Mouse (Mus musculus): ENCODE measurements around the gene Tkt. TPM values are rescaled to one million over a fixed set of nuclear protein-coding genes. Genes with fewer than 3 reads are reported as not detected.
A peak's percentile ranks its signal among the peaks of the same experiment; 100 is the strongest.

The Tkt gene
- total RNA-seq, 1 experiment from 2014 or later: 462 TPM

GRCm38 (mm10) chr14:30596407-30596806, 48.2 kb downstream of the Tkt start:
- no peak for ATAC-seq (replicated peaks in 1 of 2; ENCODE audit: insufficient read depth in 1 of 2, low FRiP score in 2 of 2, low TSS enrichment in 1 of 2, low read depth in 1 of 2, poor library complexity in 2 of 2, severe bottlenecking in 2 of 2)

DNA sequence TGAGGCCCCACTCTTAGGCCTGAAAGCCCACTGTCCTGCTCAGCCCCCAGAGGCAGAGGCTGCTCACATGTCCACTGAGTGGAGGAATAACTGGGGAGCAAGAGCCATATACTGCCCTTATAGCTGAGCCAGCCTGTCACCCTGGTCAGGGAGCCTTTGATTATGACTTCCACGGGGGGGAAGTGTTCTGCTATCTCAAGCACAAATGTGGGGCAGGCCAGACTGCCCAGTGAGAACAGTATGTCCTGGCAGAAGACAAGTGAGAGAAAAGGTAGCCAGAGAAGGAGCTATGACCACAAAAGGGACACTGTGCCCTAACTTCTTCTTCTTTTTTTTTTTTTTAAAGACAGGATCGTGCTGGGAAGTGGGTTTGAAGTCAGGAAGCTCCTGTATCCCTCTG, 49.0 kb downstream of the Tkt start:
- ATAC-seq (replicated peaks in 1 of 2; ENCODE audit: insufficient read depth in 1 of 2, low FRiP score in 2 of 2, low TSS enrichment in 1 of 2, low read depth in 1 of 2, poor library complexity in 2 of 2, severe bottlenecking in 2 of 2): no peak

GRCm38 (mm10) chr14:30606817-30607216, 58.7 kb downstream of the Tkt start:
- no peak for ATAC-seq (replicated peaks in 1 of 2; ENCODE audit: insufficient read depth in 1 of 2, low FRiP score in 2 of 2, low TSS enrichment in 1 of 2, low read depth in 1 of 2, poor library complexity in 2 of 2, severe bottlenecking in 2 of 2)

- peak in 1 of 2 experiments; percentile 29; a peak in 1 of 4 replicates for ATAC-seq (replicated peaks in 1 of 2; ENCODE audit: insufficient read depth in 1 of 2, low FRiP score in 2 of 2, low TSS enrichment in 1 of 2, low read depth in 1 of 2, poor library complexity in 2 of 2, severe bottlenecking in 2 of 2)
These were observed 59.5 kb downstream of the Tkt start for GRCm38 (mm10) chr14:30607696-30608095.

DNA sequence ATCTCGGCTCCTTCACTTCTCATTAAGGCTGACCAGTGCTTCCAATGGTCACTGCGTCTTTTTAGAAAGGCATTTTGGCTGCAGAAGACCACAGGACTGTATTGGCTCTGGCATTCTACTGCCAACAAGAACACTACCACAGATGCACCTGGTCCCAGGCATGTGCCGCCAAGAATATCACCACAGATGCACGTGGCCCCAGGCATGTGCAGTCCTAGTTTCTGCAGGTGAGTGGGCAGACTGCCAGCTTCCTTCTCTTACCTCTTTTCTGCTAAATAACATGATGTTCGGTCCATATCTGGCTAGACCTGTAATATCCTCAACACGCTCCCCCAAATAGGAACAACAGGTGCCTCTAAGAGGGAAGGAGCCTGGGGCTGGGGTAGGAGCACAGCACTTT, 60.0 kb downstream of the Tkt start:
- ATAC-seq (replicated peaks in 1 of 2; ENCODE audit: insufficient read depth in 1 of 2, low FRiP score in 2 of 2, low TSS enrichment in 1 of 2, low read depth in 1 of 2, poor library complexity in 2 of 2, severe bottlenecking in 2 of 2): no peak

DNA sequence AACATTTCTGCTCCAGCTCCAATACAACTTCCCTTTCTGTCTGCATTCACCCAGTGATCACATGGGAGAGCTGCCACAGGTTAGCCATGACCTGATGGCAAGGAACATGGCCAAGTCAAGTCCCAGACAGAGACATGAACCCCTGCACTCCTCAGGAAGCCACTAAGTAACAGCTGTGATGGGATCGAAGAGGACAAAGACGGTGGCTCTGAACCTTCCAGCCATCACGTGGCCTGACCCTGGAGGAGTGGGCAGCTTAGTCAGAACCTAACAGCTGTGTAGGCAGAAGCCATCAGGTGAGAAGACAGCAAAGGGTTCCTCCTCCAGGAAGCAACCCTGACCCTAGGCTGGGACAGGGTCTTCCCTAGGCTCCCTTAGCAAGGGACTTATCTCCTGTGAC, 61.3 kb downstream of the Tkt start:
- ATAC-seq (replicated peaks in 1 of 2; ENCODE audit: insufficient read depth in 1 of 2, low FRiP score in 2 of 2, low TSS enrichment in 1 of 2, low read depth in 1 of 2, poor library complexity in 2 of 2, severe bottlenecking in 2 of 2): no peak

DNA sequence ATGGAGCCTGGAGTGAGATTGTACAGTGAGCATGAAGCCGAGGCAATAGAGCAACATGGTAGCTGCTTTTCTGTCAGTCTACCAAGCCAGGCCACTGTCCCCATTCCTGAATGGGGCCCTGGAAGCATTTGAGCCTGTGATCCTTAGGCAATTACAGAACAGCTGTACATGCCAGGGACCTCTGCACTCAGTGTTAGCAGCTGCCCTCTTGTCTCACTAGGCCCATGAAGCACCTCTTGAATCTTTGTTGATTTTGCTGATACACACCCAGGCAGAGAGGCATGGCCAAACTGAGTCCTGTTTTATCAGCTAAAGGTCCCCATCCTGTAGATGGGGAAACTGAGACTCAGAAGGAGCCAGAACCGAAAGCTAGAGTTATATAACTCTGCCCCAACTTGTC, 62.1 kb downstream of the Tkt start:
- no peak for ATAC-seq (replicated peaks in 1 of 2; ENCODE audit: insufficient read depth in 1 of 2, low FRiP score in 2 of 2, low TSS enrichment in 1 of 2, low read depth in 1 of 2, poor library complexity in 2 of 2, severe bottlenecking in 2 of 2)

- ATAC-seq (replicated peaks in 1 of 2; ENCODE audit: insufficient read depth in 1 of 2, low FRiP score in 2 of 2, low TSS enrichment in 1 of 2, low read depth in 1 of 2, poor library complexity in 2 of 2, severe bottlenecking in 2 of 2): no peak
These were observed 62.8 kb downstream of the Tkt start for GRCm38 (mm10) chr14:30610940-30611339.

GRCm38 (mm10) chr14:30612523-30612922, 64.4 kb downstream of the Tkt start:
- ATAC-seq (replicated peaks in 1 of 2; ENCODE audit: insufficient read depth in 1 of 2, low FRiP score in 2 of 2, low TSS enrichment in 1 of 2, low read depth in 1 of 2, poor library complexity in 2 of 2, severe bottlenecking in 2 of 2): peak; percentile 80 to 84

DNA sequence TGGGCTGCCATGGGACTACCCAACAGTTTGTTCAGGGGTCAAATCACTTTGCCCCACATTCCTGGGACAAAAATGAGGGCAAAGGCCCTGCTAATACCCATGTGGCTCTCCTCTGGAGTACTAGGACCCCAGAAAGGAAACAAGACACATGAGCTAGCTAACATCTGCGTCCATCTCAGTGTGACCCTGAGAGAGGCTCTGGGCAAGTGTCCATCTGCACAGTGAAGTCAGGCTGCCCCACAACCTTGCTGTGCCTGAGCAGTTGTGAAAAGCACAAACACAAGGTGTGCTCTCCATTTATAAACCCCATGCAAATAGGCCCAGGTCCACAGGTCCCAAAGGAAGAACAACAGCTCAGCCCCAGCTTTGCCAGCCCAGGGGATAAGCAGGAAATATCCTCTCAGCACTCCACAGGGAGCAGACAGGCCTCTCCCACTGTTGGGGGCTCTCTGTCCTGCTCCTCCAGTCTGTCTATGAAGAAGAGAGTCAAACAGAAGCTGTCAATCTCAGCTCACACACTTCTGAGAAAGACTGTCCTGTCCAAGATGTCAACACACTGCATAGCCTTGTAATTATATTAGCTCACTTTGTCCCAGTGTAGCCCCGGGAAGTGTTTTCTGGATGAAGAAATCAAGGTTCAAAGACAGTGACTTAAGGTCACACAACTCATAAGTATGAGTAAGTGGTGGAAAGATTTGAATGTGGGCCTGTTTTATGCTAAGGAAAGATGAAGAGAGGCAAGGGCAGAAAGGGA, 65.0 kb downstream of the Tkt start:
- no peak for ATAC-seq (replicated peaks in 1 of 2; ENCODE audit: insufficient read depth in 1 of 2, low FRiP score in 2 of 2, low TSS enrichment in 1 of 2, low read depth in 1 of 2, poor library complexity in 2 of 2, severe bottlenecking in 2 of 2)

GRCm38 (mm10) chr14:30616751-30617150, 68.6 kb downstream of the Tkt start:
- no peak for ATAC-seq (replicated peaks in 1 of 2; ENCODE audit: insufficient read depth in 1 of 2, low FRiP score in 2 of 2, low TSS enrichment in 1 of 2, low read depth in 1 of 2, poor library complexity in 2 of 2, severe bottlenecking in 2 of 2)

DNA sequence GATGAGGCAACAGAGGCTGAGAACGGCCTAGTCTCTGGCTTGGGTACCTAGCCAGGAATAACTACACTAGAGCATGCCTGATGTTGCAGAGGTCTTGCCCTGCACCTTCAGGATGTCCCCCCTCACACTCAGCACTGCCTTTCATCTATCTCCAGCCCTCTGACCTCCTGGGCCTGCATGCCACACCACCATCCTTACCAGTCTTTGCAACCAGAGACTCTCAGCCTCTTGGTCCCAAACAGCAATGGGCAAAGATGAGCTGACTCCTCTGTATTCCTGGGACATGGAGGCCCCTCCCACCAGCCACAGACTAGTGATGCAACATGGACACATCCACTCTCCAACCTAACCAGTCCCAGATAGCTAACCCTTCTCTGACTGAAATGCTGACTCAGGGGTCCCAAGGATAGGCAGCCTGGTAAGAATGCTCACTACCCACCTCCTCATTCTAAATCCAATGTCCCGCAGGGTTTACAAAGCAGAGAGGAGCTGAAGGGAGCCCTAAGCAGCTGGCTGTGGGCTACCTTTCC, 70.7 kb downstream of the Tkt start:
- no peak for ATAC-seq (replicated peaks in 1 of 2; ENCODE audit: insufficient read depth in 1 of 2, low FRiP score in 2 of 2, low TSS enrichment in 1 of 2, low read depth in 1 of 2, poor library complexity in 2 of 2, severe bottlenecking in 2 of 2)

DNA sequence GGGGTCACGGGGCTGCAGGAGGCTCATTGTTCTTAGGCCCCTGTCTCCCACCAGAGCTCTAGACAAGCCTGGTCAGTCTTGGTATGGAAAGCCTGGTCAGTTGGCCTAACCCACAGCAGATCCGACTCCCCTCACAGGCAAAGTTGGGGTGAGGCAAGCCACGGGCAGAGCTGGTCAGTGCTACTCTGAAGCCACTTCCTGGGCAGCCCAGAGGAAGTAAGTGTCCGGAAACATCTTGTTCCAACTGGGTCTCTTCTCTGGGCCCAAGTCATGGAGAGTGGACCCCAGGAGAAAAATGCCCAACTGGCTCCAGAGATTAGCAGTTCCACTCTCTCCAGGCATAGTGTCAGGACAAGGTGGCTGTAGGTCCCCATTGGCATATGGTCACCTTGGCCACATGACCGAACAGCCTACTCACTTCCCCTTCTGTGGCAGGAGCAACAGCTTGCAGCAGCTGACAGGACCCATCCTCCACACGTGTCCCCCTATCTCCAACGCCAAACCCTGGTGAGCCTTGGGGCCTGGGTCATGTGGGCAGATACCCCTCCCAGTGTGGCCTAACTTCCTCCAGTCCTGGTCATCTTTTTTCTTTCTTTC, 71.9 kb downstream of the Tkt start:
- peak; percentile 39 to 53 for ATAC-seq (replicated peaks in 1 of 2; ENCODE audit: insufficient read depth in 1 of 2, low FRiP score in 2 of 2, low TSS enrichment in 1 of 2, low read depth in 1 of 2, poor library complexity in 2 of 2, severe bottlenecking in 2 of 2)

GRCm38 (mm10) chr14:30622130-30622529, 74.0 kb downstream of the Tkt start:
- ATAC-seq (replicated peaks in 1 of 2; ENCODE audit: insufficient read depth in 1 of 2, low FRiP score in 2 of 2, low TSS enrichment in 1 of 2, low read depth in 1 of 2, poor library complexity in 2 of 2, severe bottlenecking in 2 of 2): no peak

- ATAC-seq (replicated peaks in 1 of 2; ENCODE audit: insufficient read depth in 1 of 2, low FRiP score in 2 of 2, low TSS enrichment in 1 of 2, low read depth in 1 of 2, poor library complexity in 2 of 2, severe bottlenecking in 2 of 2): no peak
These were observed 74.4 kb downstream of the Tkt start for GRCm38 (mm10) chr14:30622556-30622955.

Measured in hematopoietic stem cell, adult 5-6 weeks (primary cell).